Mouse (Mus musculus): ENCODE data around the gene Lefty1.
"Not testable (repeated sequence)": the region's sequence is repeated elsewhere in the genome, so short reads cannot be mapped to it uniquely, and the experiment has no call there.

The Lefty1 gene

GRCm38 (mm10) chr1:180922273-180923048 is 12.4 kb upstream of the Lefty1 start:
- DNase-seq, result peak; percentile 42

DNA sequence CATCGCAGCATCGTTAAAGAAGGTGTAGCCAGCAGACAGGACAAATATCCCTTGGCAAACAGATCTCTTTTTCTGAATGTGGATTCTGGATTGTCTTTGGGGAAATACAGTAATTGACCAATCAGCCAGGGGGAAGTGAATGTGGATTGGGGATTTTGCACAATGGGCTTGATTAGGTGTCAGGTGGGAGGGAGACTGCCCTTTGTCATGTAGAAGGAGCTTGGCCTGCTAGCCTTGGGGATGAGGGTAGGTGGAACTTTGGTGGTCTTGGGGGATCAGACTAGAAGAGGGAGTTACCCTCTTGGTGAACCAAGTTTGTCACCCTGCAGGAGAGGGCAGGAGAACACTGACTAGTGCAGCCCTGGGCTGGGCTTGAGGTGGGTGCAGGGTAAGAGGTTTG is 10.1 kb upstream of the Lefty1 start:
- no peak for DNase-seq

- no peak for DNase-seq
These were observed 8.5 kb upstream of the Lefty1 start for GRCm38 (mm10) chr1:180926286-180926685.

DNA sequence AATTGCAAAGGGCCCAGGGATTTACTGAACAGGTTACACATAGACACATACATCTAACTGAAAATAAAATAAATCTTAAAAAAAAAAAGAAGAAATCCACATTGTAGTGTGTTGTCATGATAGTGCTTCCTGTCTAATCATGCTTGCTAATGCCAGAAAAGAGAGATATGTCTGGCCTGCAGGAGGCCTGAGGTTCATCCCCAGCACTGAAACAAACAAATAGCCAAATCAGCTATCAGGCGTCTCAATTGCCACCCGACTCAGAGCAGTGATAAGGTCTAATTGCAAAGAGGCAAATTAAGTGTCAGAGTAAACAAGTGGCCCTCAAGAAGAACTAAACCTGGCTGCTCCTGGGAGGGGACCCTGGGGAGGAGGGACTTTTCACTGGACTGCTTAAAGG is 5.2 kb upstream of the Lefty1 start:
- no peak for DNase-seq

GRCm38 (mm10) chr1:180931106-180931505 is 3.7 kb upstream of the Lefty1 start:
- DNase-seq, result no peak

GRCm38 (mm10) chr1:180933659-180934058 is 1.2 kb upstream of the Lefty1 start:
- no peak for DNase-seq

GRCm38 (mm10) chr1:180936610-180937398 is 2.0 kb downstream of the Lefty1 start:
- peak; percentile 55 for DNase-seq

DNA sequence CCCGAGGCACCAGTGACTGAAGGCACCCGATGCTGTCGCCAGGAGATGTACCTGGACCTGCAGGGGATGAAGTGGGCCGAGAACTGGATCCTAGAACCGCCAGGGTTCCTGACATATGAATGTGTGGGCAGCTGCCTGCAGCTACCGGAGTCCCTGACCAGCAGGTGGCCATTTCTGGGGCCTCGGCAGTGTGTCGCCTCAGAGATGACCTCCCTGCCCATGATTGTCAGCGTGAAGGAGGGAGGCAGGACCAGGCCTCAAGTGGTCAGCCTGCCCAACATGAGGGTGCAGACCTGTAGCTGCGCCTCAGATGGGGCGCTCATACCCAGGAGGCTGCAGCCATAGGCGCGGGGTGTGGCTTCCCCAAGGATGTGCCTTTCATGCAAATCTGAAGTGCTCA is 2.8 kb downstream of the Lefty1 start:
- not testable (repeated sequence) for DNase-seq

DNA sequence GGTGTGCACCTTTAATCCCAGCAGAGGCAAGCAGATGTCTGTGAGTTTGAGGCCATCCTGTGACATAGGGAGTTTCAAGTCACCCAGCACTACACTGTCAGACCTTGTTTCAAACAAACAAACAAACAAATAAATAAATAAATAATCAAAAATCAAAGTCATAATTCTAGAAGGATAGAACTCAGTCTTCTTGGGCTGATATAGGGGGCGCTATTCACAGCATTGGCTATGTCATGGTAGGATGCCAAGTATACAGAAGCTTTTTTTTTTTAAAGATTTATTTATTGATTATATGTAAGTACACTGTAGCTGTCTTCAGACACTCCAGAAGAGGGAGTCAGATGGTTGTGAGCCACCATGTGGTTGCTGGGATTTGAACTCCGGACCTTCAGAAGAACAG is 4.0 kb downstream of the Lefty1 start:
- DNase-seq, result not testable (repeated sequence)

DNA sequence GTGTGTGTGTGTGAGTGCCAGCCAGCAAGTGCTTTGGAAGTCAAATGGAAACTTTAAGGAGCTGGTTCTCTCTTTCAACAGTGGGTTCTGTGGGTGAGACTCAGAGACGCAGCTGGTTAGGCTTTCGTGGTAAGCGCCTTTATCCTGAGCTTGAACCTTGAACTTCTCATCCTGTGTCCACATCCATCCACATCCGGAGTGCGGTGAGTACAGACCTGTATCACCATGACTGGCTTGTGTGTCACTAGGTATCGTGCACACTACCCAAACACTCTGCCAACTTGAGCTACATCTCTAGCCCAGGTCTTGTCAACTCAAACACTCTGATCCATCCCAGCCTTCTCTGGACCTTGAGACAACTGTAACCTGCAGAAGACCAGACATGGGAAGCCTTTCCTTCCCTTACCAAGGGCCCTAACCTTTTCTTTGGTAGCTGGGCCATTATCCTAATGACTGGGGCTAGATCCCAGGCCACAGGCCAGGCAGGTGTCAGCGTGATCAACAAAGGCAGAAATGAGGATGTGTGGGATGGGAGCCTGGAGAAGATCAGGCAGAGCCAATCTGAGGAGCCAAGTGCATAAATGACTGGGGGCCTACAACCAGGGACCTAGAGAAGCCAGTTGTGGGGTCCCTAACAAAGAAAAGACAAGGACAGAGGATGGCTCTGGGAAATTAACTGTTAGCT is 6.1 kb downstream of the Lefty1 start:
- DNase-seq, result no peak

DNA sequence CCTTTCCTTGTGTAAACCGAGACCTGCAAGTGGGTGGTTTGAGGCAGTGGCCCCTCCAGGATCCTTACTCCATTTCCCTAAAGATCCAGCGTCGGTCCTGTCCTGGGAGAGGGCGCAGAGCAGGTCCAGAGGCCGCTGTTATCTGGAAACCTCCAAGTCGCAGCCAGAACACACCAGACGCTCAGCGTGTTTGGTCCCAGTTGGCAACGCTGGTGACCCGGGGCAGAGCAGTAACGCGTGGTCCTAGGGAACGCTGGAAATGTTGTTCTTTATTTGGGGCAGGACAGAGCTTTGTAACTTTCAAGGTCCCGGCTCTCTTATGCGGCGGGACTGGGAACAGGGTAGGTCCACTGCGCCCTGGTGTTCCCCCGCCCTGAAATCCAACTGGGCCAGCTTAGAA is 6.9 kb downstream of the Lefty1 start:
- no peak for DNase-seq

DNA sequence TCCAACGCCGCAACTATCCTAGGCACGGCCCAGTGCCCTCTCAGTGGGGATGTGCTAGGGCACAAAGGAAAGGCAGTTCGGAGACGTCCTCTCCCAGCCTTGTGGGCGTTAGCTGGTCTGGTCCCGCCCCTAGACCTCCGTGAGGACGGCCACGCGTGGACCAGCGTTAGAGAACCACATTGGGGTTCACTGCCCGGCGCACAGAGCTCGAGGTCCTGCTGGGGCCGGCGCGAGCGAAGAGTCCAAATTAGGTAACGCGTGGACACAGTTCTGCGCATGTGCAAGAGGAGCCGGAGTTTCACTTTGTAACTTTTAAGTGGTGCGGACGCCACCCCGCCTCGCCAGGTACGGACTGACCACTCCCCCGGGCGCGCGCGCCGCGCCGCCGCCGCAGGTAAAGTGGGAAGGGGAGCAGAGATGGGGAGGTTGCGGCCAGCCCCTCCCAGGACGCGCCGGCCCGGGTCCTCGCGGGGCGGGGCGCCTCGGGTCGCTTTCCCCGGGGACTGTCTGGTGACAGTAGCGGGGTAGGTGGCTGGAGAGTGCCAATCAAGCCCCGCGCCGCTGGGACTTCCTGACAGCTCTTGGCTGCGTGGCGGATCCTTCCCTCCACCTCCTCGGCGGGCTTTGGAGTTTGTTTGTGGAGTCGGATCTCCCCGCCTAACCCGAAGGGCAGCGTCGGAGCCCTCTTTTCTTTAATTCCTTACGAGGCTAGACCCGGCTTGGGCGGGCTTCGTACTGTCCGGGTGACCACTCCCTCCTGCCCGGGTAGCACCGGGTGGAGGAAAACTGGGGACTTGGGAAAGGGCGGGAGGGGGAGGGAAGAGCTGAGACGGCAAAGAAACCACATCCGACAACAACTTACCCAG is 7.6 kb downstream of the Lefty1 start, which contains the start of gene Tmem63a:
Gene Tmem63a (plus strand): TSS at position 179 of the 866 bp plus-strand sequence.
- DNase-seq, result peak; percentile 63

- no peak for DNase-seq
These were observed 8.3 kb downstream of the Lefty1 start for GRCm38 (mm10) chr1:180943032-180943644.

DNA sequence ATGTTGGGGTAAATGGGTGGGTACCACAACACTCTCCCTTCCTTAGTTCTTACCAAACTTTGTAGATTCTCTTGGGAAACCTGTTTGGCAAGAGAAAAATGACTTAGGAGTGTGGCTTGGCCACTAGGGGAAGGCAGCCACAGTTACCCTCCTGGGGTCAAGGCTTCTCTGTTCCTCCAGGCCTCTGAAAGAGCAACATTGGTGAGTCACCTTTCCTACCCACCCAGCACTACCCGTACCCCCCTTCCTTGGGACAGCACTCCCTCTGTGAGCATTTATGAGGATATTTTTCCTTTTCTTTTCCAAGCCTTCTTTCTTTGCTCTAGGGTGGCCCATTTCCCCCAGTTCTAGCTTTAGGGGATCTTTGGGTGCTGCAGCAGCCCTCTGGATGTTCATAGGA is 9.1 kb downstream of the Lefty1 start:
- no peak for DNase-seq

- DNase-seq, result peak; percentile 43
These were observed 9.7 kb downstream of the Lefty1 start for GRCm38 (mm10) chr1:180944553-180944952.

DNA sequence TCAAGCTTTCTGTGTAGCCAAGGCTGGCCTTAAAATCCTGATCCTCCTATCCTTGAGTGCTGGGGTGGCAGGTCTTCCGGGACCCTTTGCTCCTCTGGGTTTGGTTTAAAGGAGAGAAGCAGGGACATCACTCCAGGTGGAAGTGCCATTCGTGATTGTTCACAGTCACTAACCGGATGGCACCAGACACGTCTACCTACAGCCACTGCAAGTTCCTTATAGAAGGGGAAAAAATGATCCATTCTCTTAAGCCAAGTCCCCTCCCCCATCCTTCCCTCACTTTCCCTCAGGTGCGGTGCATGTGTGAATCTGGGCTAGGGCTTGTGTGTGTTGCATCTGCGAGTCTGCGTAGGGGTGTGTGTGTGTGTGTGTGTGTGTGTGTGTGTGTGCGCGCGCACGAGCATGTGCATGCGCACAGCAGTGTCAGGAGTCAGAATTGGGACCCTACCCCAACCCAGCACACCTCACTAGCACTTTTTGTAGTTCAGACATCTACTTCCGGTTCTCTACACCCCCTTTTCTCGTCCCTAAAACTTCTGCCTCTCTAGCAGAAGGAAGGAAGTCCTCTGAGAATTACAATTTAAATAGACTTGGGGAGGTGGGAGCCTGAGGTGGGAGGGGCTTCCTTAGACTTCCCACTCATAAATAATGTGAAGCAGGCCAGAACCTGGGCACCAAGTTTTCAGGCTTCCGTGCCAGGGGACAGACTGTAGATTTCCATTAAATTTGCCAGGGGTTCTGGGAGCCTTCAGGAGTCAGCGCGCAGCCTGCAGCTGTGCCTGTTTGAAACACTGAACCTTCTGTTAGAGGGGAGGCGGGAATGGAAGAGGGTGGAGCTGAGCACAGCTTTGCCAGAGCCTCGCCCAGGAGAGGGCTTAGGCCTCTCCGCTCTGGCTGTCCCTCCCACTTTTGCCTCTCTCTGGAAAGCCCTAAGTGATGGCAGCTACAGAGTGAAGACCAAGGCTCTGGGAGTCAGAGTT is 10.5 kb downstream of the Lefty1 start:
- peak; percentile 76 for DNase-seq

DNA sequence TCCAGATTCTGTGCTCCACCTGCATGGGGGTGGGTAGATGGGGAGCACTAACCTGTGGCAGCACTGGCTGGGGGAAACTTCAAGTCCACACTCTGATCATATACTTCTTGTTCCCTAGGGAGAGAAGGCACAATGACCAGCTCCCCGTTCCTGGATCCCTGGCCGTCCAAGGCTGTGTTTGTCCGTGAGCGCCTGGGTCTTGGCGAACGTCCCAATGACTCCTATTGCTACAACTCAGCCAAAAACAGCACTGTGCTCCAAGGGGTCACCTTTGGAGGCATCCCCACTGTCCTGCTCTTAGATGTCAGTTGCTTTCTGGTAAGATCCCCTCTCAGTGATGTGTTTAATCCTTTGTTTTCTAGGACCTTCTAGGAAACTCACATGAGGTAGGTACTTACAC is 11.6 kb downstream of the Lefty1 start:
- no peak for DNase-seq

- no peak for DNase-seq
These were observed 17.4 kb downstream of the Lefty1 start for GRCm38 (mm10) chr1:180952085-180952746.

GRCm38 (mm10) chr1:180952808-180953207 is 18.0 kb downstream of the Lefty1 start:
- DNase-seq, result no peak

- no peak for DNase-seq
These were observed 21.6 kb downstream of the Lefty1 start for GRCm38 (mm10) chr1:180956401-180956800.
